Mouse (Mus musculus) lung, adult 2 months (tissue): ENCODE measurements around the gene Ak2.

Source experiments
- CTCF ChIP-seq: fragments of 200-500 bp; IDR thresholded peaks from 2 replicates; pipeline ENCODE4 v1.5.1; 2011; ENCODE audit warnings: mild to moderate bottlenecking, low read length, control low read depth; ENCODE audit not compliant: insufficient read depth
- POLR2A ChIP-seq: fragments of 200-500 bp; IDR thresholded peaks from 2 replicates; pipeline ENCODE4 v1.6.1; 2011; ENCODE audit warnings: low read depth, mild to moderate bottlenecking, control low read depth, low read length, borderline replicate concordance; ENCODE audit errors: extremely low read depth

DNA sequence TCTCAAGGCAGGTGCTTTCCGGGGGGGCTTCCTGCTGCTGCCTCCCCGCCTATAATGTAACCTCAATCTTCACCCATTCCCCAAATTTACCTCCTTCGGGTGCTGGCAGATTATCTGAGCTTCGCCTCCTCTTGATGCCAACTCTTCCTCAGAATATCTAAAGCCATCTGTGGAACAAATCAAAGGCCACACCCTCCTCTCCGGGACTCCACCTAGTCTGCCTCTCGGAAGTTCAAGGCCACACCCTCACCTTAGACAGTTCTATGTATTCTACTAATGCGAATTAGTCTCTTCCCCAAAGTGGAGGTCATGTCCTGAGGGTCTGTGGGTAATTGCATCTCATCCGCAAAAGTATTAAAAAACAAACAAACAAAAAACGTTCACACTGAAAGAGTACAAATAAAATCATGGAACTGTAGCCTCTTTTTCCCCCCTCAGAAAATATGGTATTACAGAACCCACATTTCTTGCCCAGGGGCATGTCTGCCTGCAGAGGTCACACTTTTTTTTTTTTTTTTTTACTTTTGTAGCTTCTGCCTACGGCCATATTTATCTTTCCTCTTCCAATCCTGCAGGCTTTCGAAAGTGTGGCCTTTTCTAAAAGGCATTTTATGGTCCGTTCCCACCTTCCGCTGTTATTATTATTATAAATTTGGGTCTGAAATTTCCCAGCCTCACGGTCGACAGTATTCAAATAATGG lies 56.1 kb downstream of the Ak2 start:
- TF ChIP-seq CTCF (no peak), POLR2A (no peak)
